Mouse (Mus musculus) hindbrain, postnatal 0 days (tissue): ENCODE results near the gene Spcs2. TPM values are rescaled to one million over a fixed set of nuclear protein-coding genes. Genes with fewer than 3 reads are reported as not detected.
"Not testable (repeated sequence)": the region's sequence is repeated elsewhere in the genome, so short reads cannot be mapped to it uniquely, and the experiment has no call there.

Source experiments
- ATAC-seq: fragments of 200-750 bp; cut with Nextera tagmentation; 2 replicates; pipeline ENCODE4 v1.8.0; 2017; ENCODE audit warnings: mild to moderate bottlenecking, moderate TSS enrichment, moderate library complexity
- DNase-seq: peaks from one replicate; pipeline ENCODE4 v3.0.0-alpha.2; 2015; ENCODE audit warnings: low spot score
- H3K27ac ChIP-seq: fragments of 300-500 bp; sonication (generic); 2 replicates; pipeline ENCODE4 v1.5.1; 2014; ENCODE audit warnings: mild to moderate bottlenecking
- H3K27me3 ChIP-seq: fragments of 300-500 bp; sonication (generic); 2 replicates; pipeline ENCODE4 v1.6.1; 2014; ENCODE audit warnings: low read length, mixed read lengths; ENCODE audit not compliant: insufficient read depth
- H3K36me3 ChIP-seq: fragments of 300-500 bp; sonication (generic); 2 replicates; pipeline ENCODE4 v1.6.1; 2014; ENCODE audit warnings: low read length, mixed read lengths; ENCODE audit not compliant: insufficient read depth
- H3K4me1 ChIP-seq: fragments of 300-500 bp; sonication (generic); 2 replicates; pipeline ENCODE4 v1.6.1; 2014; ENCODE audit warnings: antibody characterized with exemption, low read length, mixed read lengths; ENCODE audit not compliant: insufficient read depth
- H3K4me2 ChIP-seq: fragments of 300-500 bp; sonication (generic); 2 replicates; pipeline ENCODE4 v1.6.1; 2014; ENCODE audit warnings: low read depth, mild to moderate bottlenecking, low read length, moderate library complexity, mixed read lengths
- H3K4me3 ChIP-seq: fragments of 300-500 bp; sonication (generic); 2 replicates; pipeline ENCODE4 v1.5.1; 2014; ENCODE audit warnings: low read length
- H3K9ac ChIP-seq: fragments of 300-500 bp; sonication (generic); replicated peaks from 2 replicates; pipeline ENCODE4 v1.6.1; 2014; ENCODE audit warnings: mild to moderate bottlenecking, low read length, moderate library complexity, mixed read lengths
- H3K9me3 ChIP-seq: fragments of 300-500 bp; sonication (generic); 2 replicates; pipeline ENCODE4 v1.6.1; 2016; ENCODE audit warnings: low read length, mixed read lengths
- CTCF ChIP-seq: IDR thresholded peaks from 2 replicates; pipeline ENCODE4 v1.5.1; 2016; ENCODE audit warnings: antibody characterized with exemption, control low read depth, low read depth
- WGBS: fragments of 180-500 bp; shearing (Covaris S2); extraction: QIAGEN DNeasy Blood & Tissue Kit; methylation state at CpG from one replicate; pipeline ENCODE4 v1.1.7; 2014; 5-methylcytosine and 5-hydroxymethylcytosine counted together
- polyA plus RNA-seq: library from polyadenylated mRNA; unstranded; fragments of >200 nt; fragmentation: Nextera tagmentation; extraction: Ambion mirVana; gene quantifications from 2 replicates; pipeline ENCODE4 v1.2.1, GENCODE M21; 2015
- total RNA-seq: library from RNA; depleted of rRNA; stranded (reverse); fragments of >200 nt; gene quantifications from 2 replicates; pipeline ENCODE4 v1.2.3, GENCODE M21; 2014

The Spcs2 gene
- total and polyA plus RNA-seq, 2 experiments from 2014 or later, result 111 to 258 TPM

- no peaks in the 10 kb centered on the region for H3K9me3 ChIP-seq
- no peak overlapping the region for H3K9ac ChIP-seq
- H3K4me1 ChIP-seq, result no peaks in the 10 kb centered on the region
- DNase-seq, result no peak
- WGBS, result 60% methylated on average over 6 of the region's 6 CpGs
- no peak for TF ChIP-seq CTCF
- no peak for ATAC-seq
- H3K4me3 ChIP-seq, result no peak overlapping the region
- no peak overlapping the region for H3K4me2 ChIP-seq
- no peak overlapping the region for H3K27ac ChIP-seq
- no peaks in the 10 kb centered on the region for H3K27me3 ChIP-seq
- no peaks in the 10 kb centered on the region for H3K36me3 ChIP-seq
These were observed 37.2 kb downstream of the Spcs2 start for GRCm38 (mm10) chr7:99826096-99826495.

GRCm38 (mm10) chr7:99825511-99825910 is 37.8 kb downstream of the Spcs2 start:
- ATAC-seq (no peak), DNase-seq (no peak)
- H3K4me3 ChIP-seq, result no peak overlapping the region
- H3K9ac ChIP-seq, result no peak overlapping the region
- H3K4me2 ChIP-seq, result no peak overlapping the region
- no peaks in the 10 kb centered on the region for H3K27me3 ChIP-seq
- WGBS, result 87% methylated on average over 9 of the region's 9 CpGs
- no peaks in the 10 kb centered on the region for H3K36me3 ChIP-seq
- H3K27ac ChIP-seq, result no peak overlapping the region
- no peak for TF ChIP-seq CTCF
- no peaks in the 10 kb centered on the region for H3K9me3 ChIP-seq
- no peaks in the 10 kb centered on the region for H3K4me1 ChIP-seq

DNA sequence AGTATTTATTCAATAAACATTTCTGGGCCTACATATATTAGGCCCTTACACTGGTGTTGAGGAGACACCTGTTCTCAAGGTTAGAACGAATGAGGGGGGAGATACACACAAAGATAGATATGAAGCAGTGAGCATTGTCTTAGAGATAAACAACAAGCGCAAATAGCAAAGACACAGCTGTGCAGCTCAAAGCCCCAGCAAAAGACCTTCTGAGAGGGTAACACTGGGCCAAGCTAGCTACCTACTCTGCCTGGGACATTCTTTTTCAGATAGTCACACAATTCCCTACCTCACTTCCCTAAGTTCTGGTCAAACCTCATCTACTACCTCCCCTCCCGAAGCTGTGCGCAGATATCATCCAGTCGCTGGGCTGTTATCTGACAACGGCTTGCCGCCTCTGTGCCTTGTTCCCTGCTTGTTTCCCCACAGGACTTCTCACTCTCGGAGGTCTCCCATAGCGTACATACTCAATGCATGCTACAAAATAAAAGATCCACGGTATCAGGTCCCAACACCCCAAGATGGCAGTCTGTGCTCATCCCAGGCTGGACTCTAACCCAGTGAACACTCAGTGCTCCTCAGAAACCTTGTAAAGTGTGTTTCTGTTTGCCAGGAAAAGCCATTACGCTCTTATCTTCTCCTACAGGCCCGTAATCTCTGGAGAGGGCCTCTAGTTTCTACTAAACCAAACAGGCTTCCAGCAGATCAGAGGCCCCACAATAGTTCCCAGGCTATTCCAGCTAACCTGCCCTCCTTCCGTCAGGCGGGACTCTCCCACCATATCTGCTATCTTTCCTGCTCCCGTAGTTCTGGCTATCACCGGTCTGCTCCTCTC is 38.4 kb downstream of the Spcs2 start:
- H3K27ac ChIP-seq, result no peak overlapping the region
- ATAC-seq (no peak), DNase-seq (no peak)
- no peak overlapping the region for H3K4me2 ChIP-seq
- WGBS, result 90% methylated on average over 16 of the region's 16 CpGs
- no peak for TF ChIP-seq CTCF
- H3K9me3 ChIP-seq, result no peaks in the 10 kb centered on the region
- no peaks in the 10 kb centered on the region for H3K27me3 ChIP-seq
- no peak overlapping the region for H3K9ac ChIP-seq
- no peak overlapping the region for H3K4me3 ChIP-seq
- no peaks in the 10 kb centered on the region for H3K36me3 ChIP-seq
- H3K4me1 ChIP-seq, result no peaks in the 10 kb centered on the region

DNA sequence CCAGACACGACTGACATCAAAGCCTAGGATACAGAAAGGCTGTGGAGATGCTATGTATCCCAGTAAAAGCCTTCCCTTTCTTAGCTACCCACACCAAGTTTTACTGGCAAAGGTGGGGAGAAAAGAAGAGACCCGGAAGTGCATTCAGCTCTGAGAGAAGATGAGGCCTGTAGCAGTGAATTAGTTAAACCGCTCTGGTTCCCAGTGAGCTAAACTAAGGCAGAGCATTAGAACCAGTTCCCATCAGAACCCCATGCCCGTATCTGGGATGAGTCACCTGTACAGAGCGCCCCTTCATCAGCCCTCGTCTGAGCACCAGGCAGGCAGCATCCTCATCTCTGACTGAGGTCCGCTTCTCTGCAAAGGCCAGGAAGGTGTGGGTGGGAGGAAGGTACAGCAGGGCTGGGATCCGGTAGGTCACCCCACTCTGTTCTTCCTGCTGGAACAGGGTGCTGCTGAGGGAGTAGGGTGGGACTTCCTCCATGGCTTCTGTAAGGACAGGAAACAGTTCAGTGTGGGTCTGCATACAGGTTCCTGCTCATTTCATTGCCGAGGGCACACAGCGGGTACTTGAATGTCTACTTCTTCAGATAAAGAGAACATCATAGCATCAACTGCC is 40.1 kb downstream of the Spcs2 start:
- DNase-seq (no peak), ATAC-seq (no peak)
- no peaks in the 10 kb centered on the region for H3K36me3 ChIP-seq
- H3K27ac ChIP-seq, result no peak overlapping the region
- no peaks in the 10 kb centered on the region for H3K4me1 ChIP-seq
- H3K4me2 ChIP-seq, result no peak overlapping the region
- no peaks in the 10 kb centered on the region for H3K9me3 ChIP-seq
- no peak overlapping the region for H3K9ac ChIP-seq
- no peak for TF ChIP-seq CTCF
- no peaks in the 10 kb centered on the region for H3K27me3 ChIP-seq
- no peak overlapping the region for H3K4me3 ChIP-seq
- 86% methylated on average over 10 of the region's 10 CpGs for WGBS

GRCm38 (mm10) chr7:99822426-99822825 is 40.8 kb downstream of the Spcs2 start:
- no peaks in the 10 kb centered on the region for H3K36me3 ChIP-seq
- no peak overlapping the region for H3K27ac ChIP-seq
- TF ChIP-seq CTCF, result no peak
- H3K4me1 ChIP-seq, result no peaks in the 10 kb centered on the region
- 82% methylated on average over 5 of the region's 5 CpGs for WGBS
- no peaks in the 10 kb centered on the region for H3K9me3 ChIP-seq
- no peak overlapping the region for H3K9ac ChIP-seq
- H3K4me2 ChIP-seq, result no peak overlapping the region
- no peaks in the 10 kb centered on the region for H3K27me3 ChIP-seq
- no peak for DNase-seq
- ATAC-seq, result no peak
- H3K4me3 ChIP-seq, result no peak overlapping the region

GRCm38 (mm10) chr7:99821953-99822352 is 41.3 kb downstream of the Spcs2 start:
- no peak overlapping the region for H3K4me3 ChIP-seq
- 90% methylated on average over 2 of the region's 2 CpGs for WGBS
- H3K27me3 ChIP-seq, result no peaks in the 10 kb centered on the region
- H3K9me3 ChIP-seq, result no peaks in the 10 kb centered on the region
- ATAC-seq (no peak), DNase-seq (no peak)
- no peak overlapping the region for H3K9ac ChIP-seq
- TF ChIP-seq CTCF, result no peak
- H3K36me3 ChIP-seq, result no peaks in the 10 kb centered on the region
- H3K4me2 ChIP-seq, result no peak overlapping the region
- H3K27ac ChIP-seq, result no peak overlapping the region
- no peaks in the 10 kb centered on the region for H3K4me1 ChIP-seq

DNA sequence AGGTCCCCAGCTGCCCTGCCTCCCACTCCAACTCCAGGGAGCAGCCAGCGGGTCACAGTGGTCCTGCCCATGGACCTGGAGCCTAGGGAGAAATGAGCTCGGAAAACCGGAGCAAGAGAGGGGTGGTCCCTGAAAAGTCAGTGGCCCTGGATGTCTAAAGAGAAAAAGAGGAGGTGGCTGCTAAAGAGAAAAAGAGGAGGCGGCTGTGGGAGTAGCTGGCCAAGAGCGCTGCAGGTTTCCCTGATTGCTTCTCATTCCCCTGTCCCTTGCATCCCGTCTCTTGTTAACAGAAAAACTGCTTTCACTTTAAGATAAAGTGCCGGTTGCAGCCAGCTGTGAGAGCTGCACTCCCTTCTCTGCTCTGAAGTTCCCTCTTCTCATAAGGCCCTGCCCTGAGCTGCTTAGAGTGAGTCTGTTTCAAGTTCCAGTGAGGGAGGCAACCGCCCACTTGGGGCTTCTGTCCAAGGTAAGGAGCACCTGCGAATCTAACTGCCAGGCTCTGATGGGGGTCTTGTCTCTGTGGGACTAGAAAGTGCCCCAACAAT is 45.0 kb downstream of the Spcs2 start:
- not testable (repeated sequence) for H3K4me1 ChIP-seq, H3K4me3 ChIP-seq, H3K4me2 ChIP-seq, ATAC-seq, H3K27ac ChIP-seq, H3K27me3 ChIP-seq, DNase-seq, H3K36me3 ChIP-seq, H3K9ac ChIP-seq, H3K9me3 ChIP-seq
- WGBS, result 40% methylated on average over 9 of the region's 9 CpGs
